Mouse (Mus musculus) MEL (cell line): ENCODE results near the gene Cnrip1.

Source experiments
- CTCF ChIP-seq, 3 experiments: IDR thresholded peaks in 2 of 3; conservative IDR thresholded peaks in 1 of 3; 2 replicates each; pipeline ENCODE4 v1.5.1; 2011 to 2012; ENCODE audit warnings: low read length in 3 of 3, low read depth in 2 of 3, mild to moderate bottlenecking in 2 of 3, improper control_type of control experiment in 1 of 3, inconsistent platforms in 1 of 3, mixed read lengths in 1 of 3, moderate library complexity in 1 of 3; ENCODE audit not compliant: control insufficient read depth in 1 of 3, insufficient read depth in 1 of 3, poor library complexity in 1 of 3, severe bottlenecking in 1 of 3
- E2F4 ChIP-seq: IDR thresholded peaks from 2 replicates; pipeline ENCODE4 v1.6.1; 2011; ENCODE audit warnings: low read depth, low read length, improper control_type of control experiment, borderline replicate concordance
- EP300 ChIP-seq, 2 experiments: IDR thresholded peaks; 2 replicates each; pipeline ENCODE4 v1.6.1; 2011; ENCODE audit warnings: improper control_type of control experiment in 2 of 2, low read length in 2 of 2, low read depth in 1 of 2, mild to moderate bottlenecking in 1 of 2
- MAX ChIP-seq: IDR thresholded peaks from 2 replicates; pipeline ENCODE4 v1.6.1; 2011; ENCODE audit warnings: low read length, improper control_type of control experiment
- NELFE ChIP-seq: IDR thresholded peaks from 2 replicates; pipeline ENCODE4 v1.6.1; 2011; ENCODE audit warnings: low read depth, low read length, improper control_type of control experiment
- POLR2A ChIP-seq, 2 experiments: IDR thresholded peaks; 2 replicates each; pipeline ENCODE4 v1.6.1; 2011 to 2012; ENCODE audit warnings: low read length in 2 of 2, mild to moderate bottlenecking in 2 of 2, control low read depth in 1 of 2, improper control_type of control experiment in 1 of 2, low read depth in 1 of 2, moderate library complexity in 1 of 2; ENCODE audit not compliant: control insufficient read depth in 1 of 2, insufficient read depth in 1 of 2, poor library complexity in 1 of 2
- POLR2AphosphoS2 ChIP-seq: IDR thresholded peaks from 2 replicates; pipeline ENCODE4 v1.6.1; 2011; ENCODE audit warnings: low read length, improper control_type of control experiment
- UBTF ChIP-seq: IDR thresholded peaks from 2 replicates; pipeline ENCODE4 v1.6.1; 2012; ENCODE audit warnings: low read depth, mild to moderate bottlenecking, inconsistent platforms, low read length, improper control_type of control experiment, moderate library complexity, borderline replicate concordance; ENCODE audit not compliant: insufficient read depth
- USF1 ChIP-seq: IDR thresholded peaks from 2 replicates; pipeline ENCODE4 v1.6.1; 2014; ENCODE audit warnings: low read depth, mild to moderate bottlenecking, inconsistent platforms, low read length, improper control_type of control experiment, moderate library complexity
- USF2 ChIP-seq, 2 experiments: IDR thresholded peaks; 2 replicates each; pipeline ENCODE4 v1.6.1; 2011 to 2012; ENCODE audit warnings: improper control_type of control experiment in 2 of 2, low read length in 2 of 2, borderline replicate concordance in 1 of 2, inconsistent platforms in 1 of 2, low read depth in 1 of 2, mild to moderate bottlenecking in 1 of 2; ENCODE audit not compliant: insufficient read depth in 1 of 2

DNA sequence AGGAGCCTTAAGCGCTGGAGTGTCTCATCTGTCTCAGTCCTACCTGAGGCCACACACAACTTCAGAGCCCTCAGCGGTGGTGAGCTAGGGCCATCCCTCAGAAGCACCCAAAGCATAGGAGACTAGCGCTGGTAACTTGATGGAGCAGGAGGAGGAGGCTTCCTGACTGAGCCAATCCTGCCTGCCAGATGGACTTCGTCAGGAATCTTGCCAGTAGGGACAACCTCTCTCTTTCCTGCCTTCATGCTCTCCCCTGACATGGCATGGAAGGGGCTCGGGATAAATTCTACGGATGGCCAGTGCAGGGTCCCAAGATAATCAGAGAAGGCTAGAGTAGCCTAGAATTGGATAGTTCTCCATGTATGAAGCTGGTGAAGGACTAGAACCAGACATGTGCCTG lies 28.2 kb upstream of the Cnrip1 start:
- no peak for TF ChIP-seq CTCF (IDR thresholded peaks at IDR 0.05 in 2 of 3, conservative IDR thresholded peaks at IDR 0.05 in 1 of 3; ENCODE audit: control insufficient read depth in 1 of 3, insufficient read depth in 1 of 3, low read depth in 2 of 3, low read length in 3 of 3, poor library complexity in 1 of 3, severe bottlenecking in 1 of 3)
- TF ChIP-seq UBTF: no peak
- TF ChIP-seq POLR2A (IDR thresholded peaks at IDR 0.05; ENCODE audit: control insufficient read depth in 1 of 2, insufficient read depth in 1 of 2, low read depth in 1 of 2, low read length in 2 of 2, poor library complexity in 1 of 2): no peak
- no peak for TF ChIP-seq USF2 (IDR thresholded peaks at IDR 0.05; ENCODE audit: borderline replicate concordance in 1 of 2, insufficient read depth in 1 of 2, low read depth in 1 of 2, low read length in 2 of 2)
- TF ChIP-seq EP300 (IDR thresholded peaks at IDR 0.05; ENCODE audit: low read depth in 1 of 2, low read length in 2 of 2): no peak
- no peak for TF ChIP-seq POLR2AphosphoS2
- TF ChIP-seq NELFE: no peak
- TF ChIP-seq E2F4: no peak
- no peak for TF ChIP-seq MAX
- no peak for TF ChIP-seq USF1
